Mouse (Mus musculus) telencephalon, adult 2 months (tissue): Measurements from ENCODE around the gene Zfp319.

Experiments used
- DNase-seq: peaks from one replicate; pipeline ENCODE4 v3.0.0-alpha.2; 2011; ENCODE audit warnings: low read depth, low spot score

Zfp319 gene

DNA sequence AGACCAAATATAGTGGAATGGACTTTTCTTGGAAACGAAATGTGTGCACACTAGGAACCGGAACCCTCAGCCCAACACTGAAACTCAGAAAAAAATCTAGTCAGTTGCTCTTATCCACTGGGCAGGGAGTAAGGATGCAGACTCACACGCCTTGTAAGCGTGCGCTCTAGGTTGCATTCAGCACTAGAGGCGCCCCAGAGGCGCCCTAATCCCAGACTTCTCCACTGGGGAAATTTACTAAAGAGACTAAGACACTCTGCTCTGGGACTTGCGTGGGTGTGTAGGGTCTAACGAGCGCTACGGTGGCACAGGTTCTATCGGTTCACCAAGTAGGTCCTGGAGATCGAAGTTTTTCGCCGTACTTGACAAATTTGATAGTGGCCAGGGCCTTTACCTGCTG, 19.7 kb upstream of the Zfp319 start:
- peak; percentile 33 for DNase-seq

GRCm38 (mm10) chr8:95348811-95349630, 17.3 kb upstream of the Zfp319 start:
- DNase-seq: peak; percentile 69

DNA sequence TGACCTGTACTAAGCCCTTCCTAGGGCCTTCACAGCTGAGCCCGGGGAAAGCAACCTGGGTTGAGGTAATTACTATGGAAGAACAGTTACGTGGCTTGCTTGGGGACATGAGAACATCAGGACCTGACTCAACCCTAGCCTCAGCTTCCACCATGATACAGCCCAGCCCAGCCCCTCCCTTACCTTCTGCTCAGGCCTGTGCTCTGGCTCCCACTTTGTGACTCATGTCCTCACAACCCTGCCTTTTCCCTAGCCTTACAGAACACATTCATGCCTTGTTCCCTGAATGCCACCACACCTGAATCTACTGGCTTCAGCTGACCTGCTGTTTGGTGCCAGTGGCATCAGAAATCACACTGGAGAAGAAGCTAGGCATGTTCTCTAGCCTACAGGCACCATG, 16.6 kb upstream of the Zfp319 start:
- DNase-seq: no peak

- no peak for DNase-seq
These were observed 15.1 kb upstream of the Zfp319 start for GRCm38 (mm10) chr8:95346643-95347545.

- no peak for DNase-seq
These were observed 12.9 kb upstream of the Zfp319 start for GRCm38 (mm10) chr8:95344668-95345067.

DNA sequence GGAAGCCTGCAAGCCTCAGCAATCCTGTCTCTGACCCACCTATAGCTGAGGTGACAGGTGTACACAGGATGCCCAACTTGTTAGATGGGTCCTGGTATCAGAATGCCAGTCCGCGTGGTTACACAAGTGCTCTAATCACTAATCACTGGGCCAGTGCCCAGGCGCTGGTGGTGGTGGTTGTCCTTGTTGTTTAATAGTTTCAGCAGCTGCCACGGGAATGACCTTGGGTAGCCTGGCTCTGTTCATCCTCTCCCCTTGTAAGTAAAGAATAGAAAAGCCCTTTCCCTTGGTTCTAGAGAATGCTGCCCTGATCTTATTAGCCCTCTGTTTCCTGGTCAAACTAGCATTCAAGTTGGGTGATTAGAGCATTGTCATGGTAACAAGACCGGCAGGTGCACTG, 10.0 kb upstream of the Zfp319 start:
- DNase-seq: no peak

DNA sequence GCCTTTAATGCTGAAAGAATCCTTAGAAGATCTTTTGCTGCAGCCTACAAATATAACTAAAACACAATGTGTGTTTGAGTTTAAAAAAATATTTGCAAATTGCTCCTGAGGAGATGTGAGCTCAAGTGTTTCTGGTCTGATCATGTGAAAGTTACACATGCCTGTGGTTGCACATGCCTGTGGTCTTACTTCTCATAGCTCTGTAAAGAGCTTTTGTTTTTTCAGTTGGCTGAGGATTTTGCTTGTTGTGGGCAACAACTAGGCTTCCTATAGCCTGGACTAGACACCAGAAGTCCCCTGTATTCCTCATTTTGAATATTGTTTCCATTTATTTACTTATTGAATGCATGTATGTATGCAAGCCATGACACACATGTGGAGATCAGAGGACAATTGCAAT, 4.6 kb upstream of the Zfp319 start:
- no peak for DNase-seq

GRCm38 (mm10) chr8:95335706-95336105, 4.0 kb upstream of the Zfp319 start:
- DNase-seq: no peak

DNA sequence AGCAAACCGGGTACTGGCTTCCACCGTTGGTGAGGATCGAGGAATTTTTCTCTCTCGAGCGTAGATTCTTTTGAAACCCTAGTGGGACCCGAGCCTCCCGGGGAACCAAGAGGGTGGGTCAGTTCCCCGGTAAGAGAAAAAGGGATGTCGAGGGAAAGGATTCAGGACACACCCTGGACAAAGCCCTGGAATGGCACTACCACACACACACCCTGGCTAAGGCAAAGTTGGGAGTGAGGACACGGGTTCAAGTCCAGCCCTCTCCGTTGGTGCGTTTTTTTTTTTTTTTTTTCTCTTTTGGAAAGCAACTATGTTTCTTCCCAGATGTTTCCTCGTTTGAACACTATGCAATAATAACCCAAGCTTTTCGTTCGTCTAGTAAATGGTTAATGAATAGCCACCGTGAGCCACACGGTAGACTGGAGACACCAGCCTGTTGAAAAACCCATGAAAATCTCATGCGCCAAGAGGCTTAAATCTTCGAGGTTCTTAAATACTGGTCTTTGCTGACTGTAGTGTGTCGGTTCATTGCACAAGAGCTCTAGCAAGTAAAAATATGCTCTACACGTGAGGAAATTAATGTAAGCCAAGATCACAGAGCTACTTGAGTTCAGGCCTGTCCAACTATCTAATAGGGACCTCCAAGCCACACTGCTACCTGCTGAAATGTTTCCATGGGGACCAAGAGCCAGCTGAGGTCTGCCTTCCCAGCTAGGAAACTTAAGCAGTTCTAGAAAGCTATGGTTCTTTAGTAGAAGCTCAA, 868 bp upstream of the Zfp319 start:
- DNase-seq: no peak

DNA sequence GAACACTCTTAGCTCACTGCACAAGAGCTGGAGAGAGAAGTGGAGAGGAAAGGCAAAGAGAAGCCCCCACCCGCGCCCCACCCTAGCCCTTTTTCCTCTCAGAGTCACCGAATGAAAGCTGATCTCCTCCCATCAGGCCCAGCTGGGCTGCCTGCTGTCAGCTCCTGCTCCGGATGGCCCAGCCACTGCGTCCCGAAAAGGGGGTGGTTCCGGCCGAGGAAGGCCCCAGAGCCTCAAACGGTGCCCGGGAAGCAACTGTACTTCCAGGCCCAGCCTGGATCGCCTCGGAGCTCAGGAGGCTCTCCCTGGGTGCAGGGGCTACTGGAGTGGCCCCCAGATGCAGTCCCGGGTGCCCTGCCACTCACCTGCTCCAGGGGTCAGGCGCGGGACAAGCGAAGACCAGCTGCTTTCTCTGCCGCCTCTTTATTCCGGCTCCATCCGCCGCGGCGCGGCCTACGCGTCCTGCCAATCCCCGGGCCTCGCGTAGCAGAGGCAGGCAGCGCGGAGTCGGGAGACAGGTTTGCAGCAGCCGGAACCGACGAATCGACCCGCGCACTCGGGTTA, 512 bp downstream of the Zfp319 start:
- no peak for DNase-seq

DNA sequence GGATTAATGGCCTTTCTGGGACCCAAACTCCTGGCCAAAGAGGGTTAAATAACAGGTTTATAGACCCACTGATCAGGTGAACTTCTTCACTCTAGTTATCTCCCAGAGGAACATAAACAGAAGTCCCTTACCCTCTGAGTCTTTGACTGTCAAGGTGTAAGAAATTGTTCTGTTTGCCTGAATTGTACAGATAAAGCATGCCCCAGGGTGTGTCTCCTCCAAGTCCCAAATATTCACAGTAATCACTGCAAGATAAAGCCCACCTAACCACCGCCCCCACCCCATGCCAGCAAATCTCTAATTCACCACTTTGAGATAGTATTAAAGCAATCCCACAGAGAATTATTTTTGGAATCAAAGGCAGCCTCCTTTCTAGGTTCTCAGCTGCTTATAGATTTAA, 1.4 kb downstream of the Zfp319 start:
- no peak for DNase-seq

- no peak for DNase-seq
These were observed 3.8 kb downstream of the Zfp319 start for GRCm38 (mm10) chr8:95327866-95328465.

GRCm38 (mm10) chr8:95326822-95327221, 4.9 kb downstream of the Zfp319 start:
- DNase-seq: no peak

DNA sequence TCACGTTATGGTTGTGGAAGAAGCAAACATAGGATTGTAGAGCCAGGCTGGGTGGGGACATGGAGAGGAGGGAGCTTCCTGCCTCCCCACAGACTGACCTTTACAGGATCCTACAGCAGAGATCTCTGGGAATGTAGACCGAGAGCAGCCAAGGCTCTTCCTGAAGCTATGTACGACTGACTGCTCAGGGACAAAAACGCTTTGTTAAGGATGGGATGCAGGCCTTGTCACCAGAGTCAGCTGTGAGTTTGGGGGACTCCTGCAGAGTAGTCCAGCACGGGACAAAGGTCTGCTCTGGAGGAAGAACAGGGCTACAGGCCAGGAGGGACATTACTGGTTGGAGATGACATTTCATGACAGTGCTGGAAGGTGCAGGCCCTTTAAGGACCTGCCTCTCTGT, 7.1 kb downstream of the Zfp319 start:
- DNase-seq: no peak

DNA sequence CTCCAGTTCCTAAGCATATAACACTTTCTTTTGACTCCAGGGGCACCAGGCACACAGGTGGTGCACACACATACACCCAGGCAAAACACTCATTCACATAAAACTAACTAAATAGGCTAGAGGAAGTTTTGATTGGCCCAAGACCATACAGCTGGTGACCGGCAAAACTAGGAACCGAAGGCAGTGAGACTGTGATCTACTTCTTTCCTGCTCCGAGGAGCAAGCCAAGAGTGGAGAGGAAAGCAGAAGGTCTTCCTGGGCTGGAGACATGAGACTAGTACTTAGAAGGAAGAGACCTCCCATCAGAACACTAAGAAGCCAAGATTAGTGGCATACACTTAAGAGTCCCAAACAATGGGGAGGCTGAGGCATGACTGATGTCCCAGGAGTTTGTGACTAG, 8.5 kb downstream of the Zfp319 start:
- no peak for DNase-seq

- DNase-seq: no peak
These were observed 11.3 kb downstream of the Zfp319 start for GRCm38 (mm10) chr8:95320224-95321139.

DNA sequence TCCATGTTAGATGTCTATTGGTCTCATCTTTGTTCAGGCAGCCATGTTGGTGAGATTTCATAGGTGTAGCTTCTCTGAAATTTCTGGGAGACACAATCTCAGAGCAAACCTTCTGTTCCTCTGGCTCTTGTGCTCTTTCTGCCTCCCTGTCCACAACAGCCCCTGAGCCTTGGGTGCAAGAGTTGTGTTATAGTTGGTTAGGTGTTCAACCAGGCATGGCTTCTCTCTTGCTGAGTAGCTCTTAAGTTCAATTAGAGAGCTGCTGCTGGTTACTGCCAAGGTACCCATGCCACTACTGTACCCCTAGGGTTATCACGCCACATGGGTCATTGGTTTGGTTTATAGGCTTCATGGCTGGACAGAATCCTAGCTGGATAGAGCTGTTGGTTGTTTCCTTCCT, 16.4 kb downstream of the Zfp319 start:
- DNase-seq: no peak

- DNase-seq: no peak
These were observed 17.0 kb downstream of the Zfp319 start for GRCm38 (mm10) chr8:95314707-95315106.

GRCm38 (mm10) chr8:95313857-95314256, 17.9 kb downstream of the Zfp319 start:
- DNase-seq: no peak

DNA sequence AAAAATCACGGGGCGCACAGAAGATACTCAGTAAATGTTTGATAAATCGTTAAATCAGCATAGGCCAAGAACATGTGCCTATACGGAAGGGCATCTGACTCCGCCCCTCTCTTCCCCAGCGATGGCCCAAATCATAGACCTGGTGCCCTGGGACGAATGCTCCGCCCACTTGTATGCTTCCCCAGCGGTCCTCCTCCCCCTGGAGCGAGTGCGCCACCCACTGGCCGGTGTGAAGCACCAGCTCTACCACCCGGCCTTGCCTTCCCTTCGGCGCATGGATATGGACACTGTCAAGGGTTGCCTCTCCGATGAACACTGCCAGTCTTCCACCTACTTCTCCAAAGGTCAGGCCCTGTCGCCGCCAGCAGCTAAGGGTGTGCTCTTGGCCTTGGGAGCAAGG, 18.9 kb downstream of the Zfp319 start:
- DNase-seq: no peak
